Mouse (Mus musculus) liver, postnatal 0 days (tissue): Measurements from ENCODE around the gene Elmo1. TPM values are rescaled to one million over a fixed set of nuclear protein-coding genes. Genes with fewer than 3 reads are reported as not detected.

Experiments
- ATAC-seq: fragments of 200-750 bp; cut with Nextera tagmentation; 2 replicates; pipeline ENCODE4 v1.8.0; 2017; ENCODE audit warnings: mild to moderate bottlenecking, moderate library complexity
- DNase-seq: peaks from one replicate; pipeline ENCODE4 v3.0.0-alpha.2; 2016
- H3K27ac ChIP-seq: fragments of 300-500 bp; sonication (generic); 2 replicates; pipeline ENCODE4 v1.5.1; 2014; ENCODE audit warnings: antibody characterized with exemption, moderate library complexity, mild to moderate bottlenecking, low read depth
- H3K27me3 ChIP-seq: fragments of 300-500 bp; sonication (generic); 2 replicates; pipeline ENCODE4 v1.6.1; 2014; ENCODE audit warnings: low read length, control low read depth, mixed read lengths; ENCODE audit not compliant: insufficient read depth
- H3K36me3 ChIP-seq: fragments of 300-500 bp; sonication (generic); replicated peaks from 2 replicates; pipeline ENCODE4 v1.6.1; 2014; ENCODE audit warnings: mild to moderate bottlenecking, control low read depth, low read length, moderate library complexity, mixed read lengths; ENCODE audit not compliant: insufficient read depth
- H3K4me1 ChIP-seq: fragments of 300-500 bp; sonication (generic); 2 replicates; pipeline ENCODE4 v1.6.1; 2014; ENCODE audit warnings: antibody characterized with exemption, mild to moderate bottlenecking, control low read depth; ENCODE audit not compliant: insufficient read depth
- H3K4me2 ChIP-seq: fragments of 300-500 bp; sonication (generic); 2 replicates; pipeline ENCODE4 v1.6.1; 2014; ENCODE audit warnings: low read depth, mild to moderate bottlenecking, low read length, moderate library complexity, mixed read lengths
- H3K4me3 ChIP-seq: fragments of 300-500 bp; sonication (generic); 2 replicates; pipeline ENCODE4 v1.5.1; 2014; ENCODE audit warnings: low read depth, low read length
- H3K9ac ChIP-seq: fragments of 300-500 bp; sonication (generic); replicated peaks from 2 replicates; pipeline ENCODE4 v1.6.1; 2014; ENCODE audit warnings: mild to moderate bottlenecking, moderate library complexity
- H3K9me3 ChIP-seq: fragments of 300-500 bp; sonication (generic); 2 replicates; pipeline ENCODE4 v1.6.1; 2016; ENCODE audit warnings: mild to moderate bottlenecking, control low read depth, low read length, mixed read lengths
- CTCF ChIP-seq: sonication (generic); IDR thresholded peaks from 2 replicates; pipeline ENCODE4 v1.5.1; 2016; ENCODE audit warnings: antibody characterized with exemption, low read depth
- EP300 ChIP-seq: IDR thresholded peaks from 2 replicates; pipeline ENCODE4 v1.6.1; 2016; ENCODE audit warnings: antibody characterized with exemption, low read depth, mild to moderate bottlenecking
- WGBS: fragments of 180-500 bp; shearing (Covaris S2); extraction: QIAGEN DNeasy Blood & Tissue Kit; methylation state at CpG from one replicate; pipeline ENCODE4 v1.1.7; 2014; ENCODE audit not compliant: insufficient replicate concordance; 5-methylcytosine and 5-hydroxymethylcytosine counted together
- polyA plus RNA-seq: library from polyadenylated mRNA; unstranded; fragments of >200 nt; fragmentation: Nextera tagmentation; extraction: Ambion mirVana; gene quantifications from 2 replicates; pipeline ENCODE4 v1.2.1, GENCODE M21; 2015

The Elmo1 gene
- polyA plus RNA-seq, 1 experiment from 2014 or later = 3.1 TPM

DNA sequence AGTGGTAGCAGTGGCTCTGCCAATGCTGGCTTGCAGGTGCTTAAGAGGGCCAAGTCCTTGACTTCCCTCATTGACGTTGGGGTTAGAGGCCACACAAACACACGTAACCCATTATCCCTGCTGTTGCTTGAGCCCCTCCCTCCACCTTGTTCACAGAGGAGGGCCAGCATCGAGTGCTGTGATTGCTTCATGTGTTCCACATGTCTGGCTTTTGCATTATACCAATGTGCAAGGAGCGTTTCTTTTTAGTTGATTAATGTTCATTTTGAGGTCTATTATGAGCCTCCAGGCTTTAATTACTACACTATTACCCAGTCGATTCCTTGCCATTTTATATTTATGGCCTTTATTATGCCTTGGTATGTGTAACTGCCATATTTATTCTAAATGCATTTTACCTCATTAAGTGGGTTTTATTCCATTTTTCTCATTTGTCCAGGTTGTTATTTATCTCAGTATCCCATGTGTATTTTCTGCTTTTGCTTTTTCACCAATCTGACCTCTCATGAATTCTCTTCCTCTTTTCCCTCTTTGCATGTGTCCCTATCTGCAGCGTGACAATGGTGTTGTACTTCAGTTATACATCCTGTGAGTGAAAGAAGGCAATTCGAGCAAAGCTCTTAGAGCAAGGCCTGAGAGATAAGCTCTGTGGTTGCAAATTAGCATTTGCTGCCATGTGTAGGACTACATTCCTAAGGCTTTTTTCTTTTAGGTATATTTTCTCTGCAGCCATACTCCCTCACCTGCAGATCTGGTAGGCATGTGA, 275.6 kb downstream of the Elmo1 start:
- Histone ChIP-seq H3K9me3 (no peaks in the 10 kb centered on the region), H3K27me3 (no peaks in the 10 kb centered on the region), H3K36me3 (no peaks in the 10 kb centered on the region), H3K4me3 (no peak overlapping the region), H3K27ac (no peak overlapping the region), H3K9ac (no peak overlapping the region), H3K4me1 (no peaks in the 10 kb centered on the region), H3K4me2 (no peak overlapping the region)
- 65% methylated on average over 7 of the region's 7 CpGs for WGBS
- DNase-seq (no peak), ATAC-seq (no peak)
- TF ChIP-seq CTCF (no peak), EP300 (no peak)

DNA sequence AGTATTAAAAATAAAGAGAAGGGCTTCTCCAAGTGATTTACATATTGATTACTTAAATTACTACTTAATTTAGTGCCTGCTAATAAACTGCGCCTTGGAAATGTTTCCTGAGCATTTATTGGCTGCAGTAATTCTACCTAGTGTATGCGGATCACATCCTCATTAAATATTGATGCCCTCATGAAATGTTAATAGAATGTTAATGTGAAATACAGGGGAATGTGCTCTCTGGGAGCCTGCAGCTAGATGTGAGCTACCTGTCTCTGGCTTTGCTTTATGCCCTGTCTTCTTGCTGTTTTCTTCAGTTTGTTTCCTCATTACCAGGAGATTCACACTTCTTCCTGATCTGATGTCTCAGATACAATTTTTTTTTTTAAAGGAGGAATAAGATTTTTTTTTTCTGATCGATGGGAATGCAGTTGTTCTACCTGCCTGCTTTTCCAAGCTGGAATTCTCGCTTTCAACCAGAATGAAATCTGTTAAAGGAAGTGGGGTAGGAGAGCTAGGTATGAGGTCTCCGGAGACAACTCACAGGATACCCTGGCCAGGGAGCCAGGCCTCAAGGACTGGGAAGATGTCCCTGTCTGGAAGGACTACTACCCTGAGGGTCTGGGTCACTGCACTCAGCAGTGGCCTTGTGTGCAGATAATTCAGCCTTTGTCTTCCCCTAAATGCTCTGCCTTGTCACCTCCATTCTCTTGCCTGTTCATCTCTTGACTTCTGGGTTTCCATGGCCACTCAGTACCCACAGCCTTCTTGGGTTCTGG, 279.8 kb downstream of the Elmo1 start:
- Histone ChIP-seq H3K9ac (no peak overlapping the region), H3K27ac (no peak overlapping the region), H3K4me2 (no peak overlapping the region), H3K4me3 (no peak overlapping the region), H3K27me3 (no peaks in the 10 kb centered on the region), H3K36me3 (no peaks in the 10 kb centered on the region), H3K9me3 (no peaks in the 10 kb centered on the region), H3K4me1 (no peaks in the 10 kb centered on the region)
- DNase-seq (no peak), ATAC-seq (no peak)
- TF ChIP-seq EP300 (no peak), CTCF (no peak)
- 81% methylated on average over 5 of the region's 5 CpGs for WGBS

DNA sequence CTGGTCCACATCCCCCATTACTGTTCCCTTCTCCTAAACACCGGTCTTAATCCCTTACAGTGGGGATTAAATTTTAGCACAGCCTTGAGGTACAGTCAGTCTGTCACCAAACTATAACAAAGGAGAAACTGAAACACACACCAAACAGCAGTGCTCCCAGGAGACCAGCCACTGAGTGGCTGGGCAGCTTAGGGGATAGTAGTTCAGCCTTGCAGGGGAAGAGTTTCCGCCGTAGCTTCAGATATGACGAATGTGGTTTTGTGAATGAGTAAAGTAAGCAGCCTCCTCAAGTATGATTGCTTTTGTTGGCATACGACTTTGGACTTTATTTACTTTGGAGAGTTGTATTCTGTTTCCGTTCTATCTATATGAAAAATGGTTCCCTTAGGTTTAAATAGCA, 281.1 kb downstream of the Elmo1 start:
- no peak overlapping the region for H3K9ac ChIP-seq
- 77% methylated on average over 6 of the region's 6 CpGs for WGBS
- DNase-seq (no peak), ATAC-seq (no peak)
- H3K4me3 ChIP-seq = no peak overlapping the region
- no peaks in the 10 kb centered on the region for H3K36me3 ChIP-seq
- no peak overlapping the region for H3K4me2 ChIP-seq
- no peaks in the 10 kb centered on the region for H3K9me3 ChIP-seq
- TF ChIP-seq EP300 (no peak), CTCF (no peak)
- no peak overlapping the region for H3K27ac ChIP-seq
- no peaks in the 10 kb centered on the region for H3K4me1 ChIP-seq
- no peaks in the 10 kb centered on the region for H3K27me3 ChIP-seq

DNA sequence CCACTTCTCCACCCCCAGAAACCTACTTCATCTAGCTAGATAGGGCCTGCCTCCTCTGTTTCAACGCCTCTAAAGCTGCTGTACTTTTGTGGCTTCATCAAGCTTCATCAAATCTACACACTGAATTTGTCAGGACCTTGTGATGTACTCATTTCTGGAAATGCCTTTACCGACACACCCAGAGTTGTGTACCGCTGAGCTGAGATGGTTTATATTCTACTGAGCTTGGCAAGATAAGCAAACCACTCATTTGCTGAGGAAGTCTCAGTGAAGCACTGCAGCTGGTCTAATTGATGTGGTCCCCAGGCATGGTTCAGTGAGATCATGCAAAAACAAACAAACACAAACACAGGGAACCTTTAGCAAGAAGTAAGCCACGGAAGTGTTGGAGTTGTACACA, 281.9 kb downstream of the Elmo1 start:
- Histone ChIP-seq H3K9ac (no peak overlapping the region), H3K9me3 (no peaks in the 10 kb centered on the region), H3K36me3 (no peaks in the 10 kb centered on the region), H3K4me1 (no peaks in the 10 kb centered on the region), H3K4me3 (no peak overlapping the region), H3K27me3 (no peaks in the 10 kb centered on the region), H3K27ac (no peak overlapping the region), H3K4me2 (no peak overlapping the region)
- 59% methylated on average over 4 of the region's 4 CpGs for WGBS
- DNase-seq (no peak), ATAC-seq (no peak)
- TF ChIP-seq CTCF (no peak), EP300 (no peak)

DNA sequence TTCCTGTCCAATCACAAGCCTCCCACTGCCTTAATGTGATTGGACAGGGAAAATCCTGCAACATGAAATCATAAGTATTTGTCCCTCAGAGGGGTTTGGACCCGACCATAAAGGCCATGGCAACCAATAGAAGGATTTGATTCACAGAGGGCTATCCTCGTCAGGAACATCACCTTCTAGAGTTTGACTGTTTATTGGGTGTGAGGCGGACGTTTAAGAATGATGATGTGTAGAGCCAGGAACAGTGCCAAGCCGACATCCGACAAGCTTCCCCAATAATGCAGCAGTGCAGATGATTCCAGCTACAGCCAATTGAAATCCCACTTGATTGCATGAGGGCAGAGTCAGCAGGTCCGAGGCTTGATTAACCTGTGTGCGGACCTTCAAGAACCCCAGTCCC, 288.5 kb downstream of the Elmo1 start:
- Histone ChIP-seq H3K27ac (no peak overlapping the region), H3K4me1 (no peaks in the 10 kb centered on the region), H3K4me2 (no peak overlapping the region), H3K9ac (no peak overlapping the region), H3K36me3 (no peaks in the 10 kb centered on the region), H3K4me3 (no peak overlapping the region), H3K27me3 (no peaks in the 10 kb centered on the region), H3K9me3 (no peaks in the 10 kb centered on the region)
- TF ChIP-seq CTCF = no peak
- no peak for TF ChIP-seq EP300
- ATAC-seq = no peak
- DNase-seq = no peak
- 78% methylated on average over 8 of the region's 8 CpGs for WGBS

DNA sequence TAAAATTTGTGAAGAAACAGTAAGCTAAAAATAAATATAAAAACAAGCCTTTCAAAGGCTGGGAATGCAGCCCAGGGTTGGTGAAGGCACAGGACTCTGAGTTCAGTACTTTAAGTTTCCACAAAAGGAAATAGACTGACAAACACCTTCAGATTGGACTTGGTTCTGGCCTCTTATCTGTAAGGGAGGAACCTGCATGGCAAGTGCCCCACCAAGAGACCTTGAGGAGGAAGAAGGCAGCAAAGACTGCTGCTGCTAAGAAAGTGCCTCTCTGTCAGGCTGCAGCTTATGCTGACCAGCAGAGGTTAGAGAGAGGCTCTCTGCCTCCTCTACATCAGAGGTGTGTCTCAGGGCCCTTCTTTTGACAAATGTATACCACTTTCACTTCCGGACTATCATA, 293.5 kb downstream of the Elmo1 start:
- WGBS = 79% methylated on average over 1 of the region's 1 CpGs
- ATAC-seq = no peak
- no peak overlapping the region for H3K4me3 ChIP-seq
- H3K36me3 ChIP-seq = no peaks in the 10 kb centered on the region
- TF ChIP-seq EP300 (no peak), CTCF (no peak)
- no peaks in the 10 kb centered on the region for H3K4me1 ChIP-seq
- H3K27ac ChIP-seq = no peak overlapping the region
- no peak overlapping the region for H3K4me2 ChIP-seq
- no peaks in the 10 kb centered on the region for H3K9me3 ChIP-seq
- DNase-seq = no peak
- H3K9ac ChIP-seq = no peak overlapping the region
- no peaks in the 10 kb centered on the region for H3K27me3 ChIP-seq
